Mouse (Mus musculus) embryonic facial prominence, embryonic 14.5 days (tissue): Measurements from ENCODE around the gene Pxdc1. TPM values are rescaled to one million over a fixed set of nuclear protein-coding genes. Genes with fewer than 3 reads are reported as not detected.

Experiments used
- ATAC-seq: fragments of 200-750 bp; cut with Nextera tagmentation; 2 replicates; pipeline ENCODE4 v1.8.0; 2017; ENCODE audit warnings: low read depth, moderate number of reproducible peaks, moderate TSS enrichment
- DNase-seq: peaks from one replicate; pipeline ENCODE4 v3.0.0-alpha.2; 2015; ENCODE audit warnings: low spot score
- H3K27ac ChIP-seq: fragments of 300-500 bp; sonication (generic); replicated peaks from 2 replicates; pipeline ENCODE4 v1.5.1; 2014; ENCODE audit warnings: low read depth, mild to moderate bottlenecking, low read length, moderate library complexity
- H3K27me3 ChIP-seq: fragments of 300-500 bp; sonication (generic); replicated peaks from 2 replicates; pipeline ENCODE4 v1.6.1; 2014; ENCODE audit warnings: low read length; ENCODE audit not compliant: control insufficient read depth, insufficient read depth
- H3K36me3 ChIP-seq: fragments of 300-500 bp; sonication (generic); 2 replicates; pipeline ENCODE4 v1.6.1; 2014; ENCODE audit warnings: low read length, mixed read lengths; ENCODE audit not compliant: control insufficient read depth, insufficient read depth
- H3K4me1 ChIP-seq: fragments of 300-500 bp; sonication (generic); 2 replicates; pipeline ENCODE4 v1.6.1; 2014; ENCODE audit warnings: antibody characterized with exemption, low read length; ENCODE audit not compliant: control insufficient read depth, insufficient read depth
- H3K4me2 ChIP-seq: fragments of 300-500 bp; sonication (generic); 2 replicates; pipeline ENCODE4 v1.6.1; 2014; ENCODE audit warnings: low read depth, mild to moderate bottlenecking, low read length, moderate library complexity, mixed read lengths
- H3K4me3 ChIP-seq: fragments of 300-500 bp; sonication (generic); 2 replicates; pipeline ENCODE4 v1.5.1; 2014; ENCODE audit warnings: low read depth, mild to moderate bottlenecking, low read length
- H3K9ac ChIP-seq: fragments of 300-500 bp; sonication (generic); 2 replicates; pipeline ENCODE4 v1.6.1; 2014; ENCODE audit warnings: low read depth, mild to moderate bottlenecking, low read length, moderate library complexity, mixed read lengths
- H3K9me3 ChIP-seq: fragments of 300-500 bp; sonication (generic); 2 replicates; pipeline ENCODE4 v1.6.1; 2016; ENCODE audit warnings: low read length; ENCODE audit not compliant: control insufficient read depth
- WGBS: fragments of 180-500 bp; shearing (Covaris S2); extraction: QIAGEN DNeasy Blood & Tissue Kit; methylation state at CpG from one replicate; pipeline ENCODE4 v1.1.7; 2014; 5-methylcytosine and 5-hydroxymethylcytosine counted together
- polyA plus RNA-seq: library from polyadenylated mRNA; unstranded; fragments of >200 nt; fragmentation: Nextera tagmentation; extraction: Ambion mirVana; gene quantifications from 2 replicates; pipeline ENCODE4 v1.2.1, GENCODE M21; 2014

Pxdc1 gene
- polyA plus RNA-seq, 1 experiment from 2014 or later: 33.5 TPM

DNA sequence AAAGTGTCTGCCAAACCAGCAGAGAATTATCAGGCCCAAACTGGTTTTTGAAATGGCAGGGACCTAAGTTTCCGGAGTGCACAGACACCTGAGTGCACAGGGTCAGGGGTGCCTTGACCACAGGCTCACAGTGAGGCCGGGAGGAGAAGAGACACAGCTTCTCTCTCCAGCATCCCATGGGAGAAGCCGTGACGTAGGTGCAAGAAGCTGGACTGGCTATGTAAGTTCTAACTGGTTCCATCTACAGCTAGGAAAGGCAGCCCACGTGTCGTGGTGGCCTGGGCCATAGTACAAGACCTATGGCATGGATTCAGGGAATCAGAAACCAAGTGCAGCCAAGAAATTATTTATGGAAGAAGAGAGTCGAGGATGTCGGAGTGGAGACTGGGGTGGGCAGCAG is 6.1 kb downstream of the Pxdc1 start:
- peaks cover 40% of the 10 kb centered on the region for H3K4me1 ChIP-seq
- WGBS: 82% methylated on average over 8 of the region's 8 CpGs

DNA sequence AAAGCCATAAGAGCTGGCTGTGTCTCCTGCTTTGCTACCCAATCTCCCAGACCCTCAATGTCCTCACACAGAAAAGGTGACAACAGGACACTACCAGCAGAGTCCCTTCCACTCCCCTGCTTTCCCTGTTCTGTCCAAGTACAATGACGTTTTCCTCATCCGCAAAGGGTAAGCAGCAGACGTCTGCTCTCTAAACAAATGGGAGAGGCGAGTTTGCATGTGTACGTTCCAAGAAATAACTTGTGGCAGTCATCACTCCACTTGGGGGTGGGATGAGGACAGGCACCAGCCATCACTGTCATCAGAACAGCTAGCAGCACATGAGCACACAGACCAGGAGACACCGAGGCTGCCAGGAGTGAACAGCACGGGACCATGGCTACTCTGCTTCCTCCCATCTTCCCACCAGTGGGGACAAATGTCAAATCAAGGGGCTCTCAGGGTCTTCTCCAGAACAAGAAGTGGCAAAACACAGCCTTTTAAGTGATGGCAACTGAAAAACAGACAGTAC is 7.0 kb downstream of the Pxdc1 start:
- Histone ChIP-seq H3K36me3 (no peaks in the 10 kb centered on the region), H3K4me3 (no peak overlapping the region), H3K27ac (no peak overlapping the region), H3K27me3 (0 out of 2 replicates have a peak, but pooled peaks cover 7% of the 10 kb centered on the region), H3K4me2 (no peak overlapping the region), H3K4me1 (peaks cover 40% of the 10 kb centered on the region), H3K9me3 (no peaks in the 10 kb centered on the region), H3K9ac (no peak overlapping the region)
- 52% methylated on average over 7 of the region's 7 CpGs for WGBS
- DNase-seq (no peak), ATAC-seq (no peak)

More for the DNA sequence above, 6.1 kb downstream of the Pxdc1 start:
- DNase-seq (no peak), ATAC-seq (no peak)
- no peak overlapping the region for H3K27ac ChIP-seq
- no peak overlapping the region for H3K4me3 ChIP-seq
- H3K27me3 ChIP-seq: peaks cover 7% of the 10 kb centered on the region; the same call in 1 of the 2 replicates
- no peaks in the 10 kb centered on the region for H3K36me3 ChIP-seq
- 0 out of 2 replicates have a peak overlapping the region, but pooled peaks have one; percentile 21 for H3K4me2 ChIP-seq
- H3K9me3 ChIP-seq: no peaks in the 10 kb centered on the region
- no peak overlapping the region for H3K9ac ChIP-seq

DNA sequence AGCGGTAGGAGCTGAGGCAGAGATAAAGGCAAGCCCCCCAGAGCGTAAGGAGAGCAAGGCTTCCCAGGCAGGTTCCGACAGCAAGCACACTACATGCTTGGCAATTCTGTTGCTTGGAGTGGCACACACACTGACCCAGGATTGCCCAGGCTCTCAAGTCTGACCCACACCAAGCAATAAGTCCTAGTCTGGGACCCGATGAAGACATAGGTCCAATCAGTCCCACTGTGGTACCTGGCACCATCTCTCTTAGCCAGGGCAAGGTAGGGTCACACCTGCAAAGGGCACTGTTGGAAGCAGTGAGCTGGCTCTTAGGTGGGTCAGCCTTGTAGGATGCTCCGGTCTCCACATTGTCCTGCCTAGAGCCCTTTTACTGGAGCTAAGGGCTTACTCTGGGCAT is 7.8 kb downstream of the Pxdc1 start:
- no peaks in the 10 kb centered on the region for H3K9me3 ChIP-seq
- H3K4me1 ChIP-seq: peaks cover 33% of the 10 kb centered on the region
- 86% methylated on average over 5 of the region's 5 CpGs for WGBS
- 0 out of 2 replicates have a peak, but pooled peaks cover 4% of the 10 kb centered on the region for H3K27me3 ChIP-seq
- H3K4me3 ChIP-seq: no peak overlapping the region
- H3K9ac ChIP-seq: no peak overlapping the region
- H3K4me2 ChIP-seq: no peak overlapping the region
- DNase-seq (no peak), ATAC-seq (no peak)
- no peak overlapping the region for H3K27ac ChIP-seq
- no peaks in the 10 kb centered on the region for H3K36me3 ChIP-seq

DNA sequence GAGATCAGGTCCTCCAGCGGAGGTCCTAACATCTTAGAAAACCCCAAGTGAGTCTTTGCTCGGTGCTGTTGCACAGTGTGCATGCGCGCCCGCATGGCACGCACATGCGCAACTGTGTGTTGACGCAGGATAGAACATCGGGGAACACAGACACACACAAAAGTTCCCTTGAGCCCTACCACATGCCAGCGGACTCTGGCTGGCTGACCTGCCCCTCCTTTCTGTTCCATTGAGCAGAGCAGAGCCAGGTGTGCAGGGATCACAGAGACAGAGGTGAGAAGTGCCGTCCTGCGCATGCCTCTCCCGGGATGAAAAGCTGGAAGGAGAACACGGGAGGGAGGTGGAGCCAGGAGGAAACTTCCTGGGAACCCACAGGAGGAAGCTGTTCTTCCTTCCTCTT is 8.9 kb downstream of the Pxdc1 start:
- Histone ChIP-seq H3K27me3 (0 out of 2 replicates have a peak, but pooled peaks cover 4% of the 10 kb centered on the region), H3K27ac (no peak overlapping the region), H3K4me2 (no peak overlapping the region), H3K9ac (no peak overlapping the region), H3K4me1 (peaks cover 23% of the 10 kb centered on the region), H3K36me3 (no peaks in the 10 kb centered on the region), H3K9me3 (no peaks in the 10 kb centered on the region), H3K4me3 (no peak overlapping the region)
- ATAC-seq: no peak
- DNase-seq: no peak
- WGBS: 66% methylated on average over 14 of the region's 14 CpGs

DNA sequence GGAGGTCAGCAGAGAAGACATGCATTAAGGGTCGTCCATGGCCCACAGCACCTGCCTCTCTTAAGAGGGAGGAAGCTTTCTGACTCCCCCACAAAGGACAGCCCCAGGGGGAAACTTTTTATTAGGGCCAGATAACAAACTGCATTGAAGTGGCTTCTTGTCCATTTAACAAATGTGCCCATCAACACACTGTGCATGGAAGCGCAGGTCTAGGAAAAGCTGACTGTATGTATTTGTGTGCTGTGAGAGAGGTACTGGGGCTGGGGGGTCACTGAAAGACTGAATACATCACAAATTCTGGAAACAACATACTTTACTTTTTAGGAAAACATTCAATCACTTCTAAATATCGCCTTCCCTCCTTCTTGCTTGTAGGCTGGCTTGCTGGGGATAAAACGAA is 9.4 kb downstream of the Pxdc1 start:
- H3K9me3 ChIP-seq: no peaks in the 10 kb centered on the region
- no peak overlapping the region for H3K4me3 ChIP-seq
- no peaks in the 10 kb centered on the region for H3K36me3 ChIP-seq
- H3K4me2 ChIP-seq: no peak overlapping the region
- ATAC-seq: no peak
- H3K9ac ChIP-seq: no peak overlapping the region
- H3K27me3 ChIP-seq: 0 out of 2 replicates have a peak, but pooled peaks cover 4% of the 10 kb centered on the region
- no peak for DNase-seq
- peaks cover 23% of the 10 kb centered on the region for H3K4me1 ChIP-seq
- H3K27ac ChIP-seq: no peak overlapping the region; the same call in 1 of the 2 replicates
- 74% methylated on average over 4 of the region's 4 CpGs for WGBS

GRCm38 (mm10) chr13:34642941-34643875 is 10.1 kb downstream of the Pxdc1 start:
- ATAC-seq (peak; percentile 42; the same call in 1 of the 2 replicates), DNase-seq (peak; percentile 77)
- H3K4me1 ChIP-seq: peaks cover 23% of the 10 kb centered on the region
- no peak overlapping the region for H3K9ac ChIP-seq
- WGBS: 22% methylated on average over 7 of the region's 7 CpGs
- H3K4me3 ChIP-seq: no peak overlapping the region
- H3K4me2 ChIP-seq: no peak overlapping the region
- no peak overlapping the region; the same call in 1 of the 2 replicates for H3K27ac ChIP-seq
- 0 out of 2 replicates have a peak, but pooled peaks cover 4% of the 10 kb centered on the region for H3K27me3 ChIP-seq
- no peaks in the 10 kb centered on the region for H3K36me3 ChIP-seq
- H3K9me3 ChIP-seq: no peaks in the 10 kb centered on the region

DNA sequence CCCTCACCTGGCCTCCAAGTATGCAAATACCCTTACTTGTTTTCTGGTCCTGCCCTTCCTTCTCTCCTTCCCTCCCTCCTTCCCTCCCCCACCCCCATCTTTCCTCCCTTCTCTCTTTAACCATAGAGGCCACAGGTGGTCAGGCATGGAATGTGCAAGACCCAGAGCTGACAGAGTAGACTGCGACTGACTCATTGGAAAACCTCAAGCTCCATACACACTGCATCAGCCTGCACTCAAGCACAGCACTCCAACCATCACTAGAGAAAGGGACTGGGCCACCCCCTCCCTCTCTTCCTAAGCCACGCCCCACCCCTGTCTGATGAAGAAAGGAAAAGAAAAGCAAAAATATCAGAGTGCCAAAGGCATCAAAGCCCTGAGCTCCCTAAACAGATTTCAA is 12.2 kb downstream of the Pxdc1 start:
- Histone ChIP-seq H3K4me1 (peaks cover 17% of the 10 kb centered on the region), H3K27ac (no peak overlapping the region)
- 67% methylated on average over 2 of the region's 2 CpGs for WGBS

DNA sequence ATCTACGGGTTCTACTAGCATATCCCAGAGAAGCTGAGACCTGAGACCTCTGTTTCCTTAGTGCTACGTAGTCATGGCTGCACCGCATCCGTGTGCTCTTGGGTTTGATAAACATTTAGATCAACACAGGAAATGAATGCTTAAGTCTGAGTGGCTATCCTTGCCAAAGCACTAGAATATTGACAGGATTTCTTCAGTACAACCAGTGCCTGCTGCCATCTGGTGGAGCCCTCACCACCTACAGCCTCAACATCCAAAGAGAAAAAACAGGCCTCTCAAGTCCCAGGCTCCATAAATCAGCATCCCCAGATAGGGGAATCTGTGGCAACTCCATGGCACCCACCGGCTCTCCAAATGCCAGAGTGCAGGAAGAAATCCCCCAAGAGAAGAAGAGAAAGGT is 17.3 kb downstream of the Pxdc1 start:
- no peaks in the 10 kb centered on the region for H3K27me3 ChIP-seq
- DNase-seq (peak; percentile 80), ATAC-seq (peak; percentile 57; the same call in 1 of the 2 replicates)
- no peak overlapping the region for H3K9ac ChIP-seq
- H3K27ac ChIP-seq: no peak overlapping the region
- H3K4me1 ChIP-seq: no peaks in the 10 kb centered on the region
- no peaks in the 10 kb centered on the region for H3K9me3 ChIP-seq
- no peak overlapping the region for H3K4me2 ChIP-seq
- 0 out of 2 replicates have a peak, but pooled peaks cover 18% of the 10 kb centered on the region for H3K36me3 ChIP-seq
- WGBS: 30% methylated on average over 5 of the region's 5 CpGs
- no peak overlapping the region for H3K4me3 ChIP-seq

More for the DNA sequence above, 12.2 kb downstream of the Pxdc1 start:
- ATAC-seq (no peak), DNase-seq (no peak)
- no peak overlapping the region for H3K9ac ChIP-seq
- no peak overlapping the region for H3K4me3 ChIP-seq
- H3K27me3 ChIP-seq: 0 out of 2 replicates have a peak, but pooled peaks cover 4% of the 10 kb centered on the region
- no peaks in the 10 kb centered on the region for H3K9me3 ChIP-seq
- no peak overlapping the region for H3K4me2 ChIP-seq
- H3K36me3 ChIP-seq: 0 out of 2 replicates have a peak, but pooled peaks cover 5% of the 10 kb centered on the region
